ENCODE assay signal across 8 mouse cellular contexts in genomic region chr12:111693341-111694270, GRCm38 (mm10). TPM values are rescaled to one million over a fixed set of nuclear protein-coding genes. Genes with fewer than 3 reads are reported as not detected.
A peak's percentile ranks its signal among the peaks of the same experiment; 100 is the strongest.
DNase-seq lines count a peak whose midpoint lies in the region; ATAC-seq and TF ChIP-seq lines count a peak whose summit lies in the region.

No protein-coding gene starts in this region.

- H3K36me3 ChIP-seq in heart, embryonic 13.5 days: no peaks in the 10 kb centered on the region
- H3K36me3 ChIP-seq in forebrain, embryonic 16.5 days (ENCODE audit: control insufficient read depth, insufficient read depth): no peaks in the 10 kb centered on the region
- H3K36me3 ChIP-seq in midbrain, embryonic 12.5 days: no peaks in the 10 kb centered on the region

- no peak overlapping the region for H3K4me3 ChIP-seq in heart, embryonic 13.5 days
- H3K4me3 ChIP-seq in cerebellum, adult 2 months (replicated peaks; ENCODE audit: insufficient read depth, low read depth, low read length): no peak overlapping the region
- H3K4me3 ChIP-seq in forebrain, embryonic 16.5 days (replicated peaks; ENCODE audit: low read length): no peak overlapping the region
- peak overlapping the region; percentile 13; the same call in 1 of the 2 replicates for H3K4me3 ChIP-seq in midbrain, embryonic 12.5 days

- peak overlapping the region; percentile 31 for H3K4me2 ChIP-seq in heart, embryonic 13.5 days
- H3K4me2 ChIP-seq in forebrain, embryonic 16.5 days (ENCODE audit: low read length): peak overlapping the region; percentile 43
- H3K4me2 ChIP-seq in midbrain, embryonic 12.5 days (replicated peaks): peak overlapping the region; percentile 48

- no peak for ATAC-seq in heart, embryonic 13.5 days (ENCODE audit: extremely low read depth, insufficient number of reproducible peaks, low FRiP score, low TSS enrichment)
- ATAC-seq in forebrain, embryonic 16.5 days: peak; percentile 86
- ATAC-seq in midbrain, embryonic 12.5 days (ENCODE audit: low FRiP score, low read depth): peak; percentile 88
- no peak for ATAC-seq in inflammation-experienced regulatory T-cells, adult 6 months

- no peaks in the 10 kb centered on the region for H3K9me3 ChIP-seq in heart, embryonic 13.5 days
- H3K9me3 ChIP-seq in forebrain, embryonic 16.5 days (ENCODE audit: control insufficient read depth, low read length): no peaks in the 10 kb centered on the region
- no peaks in the 10 kb centered on the region for H3K9me3 ChIP-seq in midbrain, embryonic 12.5 days

- TF ChIP-seq CTCF in cerebellum, adult 2 months (IDR thresholded peaks at IDR 0.05; ENCODE audit: borderline replicate concordance, insufficient read depth, low read depth, low read length): no peak

- no peak for DNase-seq in heart, postnatal 14 days
- peak; percentile 55 to 70 for DNase-seq in cerebellum, adult 2 months
- DNase-seq in layer of hippocampus, postnatal 10 days (ENCODE audit: low spot score in 2 of 2): peak; percentile 78 to 84
- DNase-seq in gastrocnemius, postnatal 10 days: no peak

- peaks cover 63% of the 10 kb centered on the region for H3K4me1 ChIP-seq in heart, embryonic 13.5 days
- H3K4me1 ChIP-seq in cerebellum, adult 2 months (ENCODE audit: control insufficient read depth, insufficient read depth, low read length): peaks cover 56% of the 10 kb centered on the region
- H3K4me1 ChIP-seq in forebrain, embryonic 16.5 days (replicated peaks; ENCODE audit: control insufficient read depth, insufficient read depth, low read length): peaks cover 40% of the 10 kb centered on the region
- peaks cover 65% of the 10 kb centered on the region for H3K4me1 ChIP-seq in midbrain, embryonic 12.5 days

- H3K9ac ChIP-seq in heart, embryonic 13.5 days: peak overlapping the region; percentile 67
- H3K9ac ChIP-seq in forebrain, embryonic 16.5 days (replicated peaks; ENCODE audit: low read depth, low read length): peak overlapping the region; percentile 45
- H3K9ac ChIP-seq in midbrain, embryonic 12.5 days (replicated peaks): peak overlapping the region; percentile 20

- WGBS in heart, embryonic 13.5 days: 53% methylated on average over 18 of the region's 18 CpGs
- WGBS in cerebellum, adult 2 months: 55% methylated on average over 18 of the region's 18 CpGs
- WGBS in forebrain, embryonic 16.5 days: 3% methylated on average over 18 of the region's 18 CpGs
- 7% methylated on average over 17 of the region's 18 CpGs for WGBS in midbrain, embryonic 12.5 days

- H3K27ac ChIP-seq in heart, embryonic 13.5 days (replicated peaks): peak overlapping the region; percentile 46
- H3K27ac ChIP-seq in cerebellum, adult 2 months (ENCODE audit: insufficient read depth, low read length): peak overlapping the region; percentile 57
- peak overlapping the region; percentile 91 for H3K27ac ChIP-seq in forebrain, embryonic 16.5 days (ENCODE audit: low read length)
- H3K27ac ChIP-seq in midbrain, embryonic 12.5 days (replicated peaks): peak overlapping the region; percentile 99

- TF ChIP-seq POLR2A in cerebellum, adult 2 months (IDR thresholded peaks at IDR 0.05; ENCODE audit: borderline replicate concordance, insufficient read depth, low read length): no peak

- intact Hi-C loops in heart, postnatal 14 days (cut with DNase I): no loop called here

- H3K27me3 ChIP-seq in heart, embryonic 13.5 days (replicated peaks): no peaks in the 10 kb centered on the region
- H3K27me3 ChIP-seq in cerebellum, adult 2 months (ENCODE audit: control insufficient read depth, insufficient read depth, low read length): no peaks in the 10 kb centered on the region
- no peaks in the 10 kb centered on the region for H3K27me3 ChIP-seq in forebrain, embryonic 16.5 days (replicated peaks; ENCODE audit: control insufficient read depth, insufficient read depth, low read length)
- no peaks in the 10 kb centered on the region for H3K27me3 ChIP-seq in midbrain, embryonic 12.5 days

RNA-seq across cellular contexts. Expression of gene Trmt61a, which starts 15.7 kb away (rescaled TPM):
- 7.8 and 8.3 TPM in 2 replicates for polyA plus RNA-seq in heart, embryonic 13.5 days (2015; fragmentation: Nextera tagmentation; extraction: Ambion mirVana)
- total RNA-seq in heart, postnatal 14 days (2021): 1 to 10 TPM; 3.3 to 4.7 TPM
- polyA plus RNA-seq in cerebellum, adult 2 months (2012; rRNA removed): 14.2 and 14.4 TPM in 2 replicates
- 9.8 and 12.6 TPM in 2 replicates for polyA plus RNA-seq in forebrain, embryonic 16.5 days (2015; fragmentation: Nextera tagmentation; extraction: Ambion mirVana)
- 10 to 100 TPM; 16.3 to 19.8 TPM for total RNA-seq in layer of hippocampus, postnatal 10 days (2021)
- 11.8 and 13.2 TPM in 2 replicates for polyA plus RNA-seq in midbrain, embryonic 12.5 days (2016; fragmentation: Nextera tagmentation; extraction: Ambion mirVana)
- total RNA-seq in gastrocnemius, postnatal 10 days (2021): 1 to 10 TPM; 3.8 to 5.4 TPM
- polyA plus RNA-seq in inflammation-experienced regulatory T-cells, adult 6 months (2017; shearing (Covaris generic)): 1 to 10 TPM; 3.2 to 4.4 (median 3.3) TPM

RNA-seq across cellular contexts. Expression of gene Bag5, which starts 19.5 kb away (rescaled TPM):
- polyA plus RNA-seq in heart, embryonic 13.5 days (2015; fragmentation: Nextera tagmentation; extraction: Ambion mirVana): 35.4 and 41.6 TPM in 2 replicates
- 10 to 100 TPM; 22.6 to 22.7 TPM for total RNA-seq in heart, postnatal 14 days (2021)
- 52.7 and 54.4 TPM in 2 replicates for polyA plus RNA-seq in cerebellum, adult 2 months (2012; rRNA removed)
- polyA plus RNA-seq in forebrain, embryonic 16.5 days (2015; fragmentation: Nextera tagmentation; extraction: Ambion mirVana): 70.8 and 71.5 TPM in 2 replicates
- total RNA-seq in layer of hippocampus, postnatal 10 days (2021): 10 to 100 TPM; 38.4 to 38.9 TPM
- 62.0 and 64.0 TPM in 2 replicates for polyA plus RNA-seq in midbrain, embryonic 12.5 days (2016; fragmentation: Nextera tagmentation; extraction: Ambion mirVana)
- total RNA-seq in gastrocnemius, postnatal 10 days (2021): 10 to 100 TPM; 17.5 to 21.1 TPM
- polyA plus RNA-seq in inflammation-experienced regulatory T-cells, adult 6 months (2017; shearing (Covaris generic)): 10 to 100 TPM; 22.0 to 40.1 (median 36.7) TPM

RNA-seq across cellular contexts. Expression of gene Apopt1, which starts 19.5 kb away (rescaled TPM):
- polyA plus RNA-seq in heart, embryonic 13.5 days (2015; fragmentation: Nextera tagmentation; extraction: Ambion mirVana): 41.0 and 45.5 TPM in 2 replicates
- 10 to 100 TPM; 36.9 to 37.0 TPM for total RNA-seq in heart, postnatal 14 days (2021)
- 46.8 and 49.8 TPM in 2 replicates for polyA plus RNA-seq in cerebellum, adult 2 months (2012; rRNA removed)
- 47.2 and 48.3 TPM in 2 replicates for polyA plus RNA-seq in forebrain, embryonic 16.5 days (2015; fragmentation: Nextera tagmentation; extraction: Ambion mirVana)
- total RNA-seq in layer of hippocampus, postnatal 10 days (2021): 10 to 100 TPM; 39.2 to 42.0 TPM
- polyA plus RNA-seq in midbrain, embryonic 12.5 days (2016; fragmentation: Nextera tagmentation; extraction: Ambion mirVana): 52.3 and 57.8 TPM in 2 replicates
- total RNA-seq in gastrocnemius, postnatal 10 days (2021): 10 to 100 TPM; 34.7 to 39.5 TPM
- 10 to 100 TPM; 55.8 to 85.0 (median 74.3) TPM for polyA plus RNA-seq in inflammation-experienced regulatory T-cells, adult 6 months (2017; shearing (Covaris generic))

RNA-seq across cellular contexts. Expression of gene Ckb, which starts 21.5 kb away (rescaled TPM):
- 279 and 320 TPM in 2 replicates for polyA plus RNA-seq in heart, embryonic 13.5 days (2015; fragmentation: Nextera tagmentation; extraction: Ambion mirVana)
- 100 to 1,000 TPM in 1 of 2 experiments, 10 to 100 TPM in 1; 98.4 to 117 TPM for total RNA-seq in heart, postnatal 14 days (2021)
- polyA plus RNA-seq in cerebellum, adult 2 months (2012; rRNA removed): 5,042 and 5,433 TPM in 2 replicates
- 1,407 and 1,413 TPM in 2 replicates for polyA plus RNA-seq in forebrain, embryonic 16.5 days (2015; fragmentation: Nextera tagmentation; extraction: Ambion mirVana)
- total RNA-seq in layer of hippocampus, postnatal 10 days (2021): 1,000 to 10,000 TPM in 1 of 2 experiments, 100 to 1,000 TPM in 1; 969 to 1,026 TPM
- polyA plus RNA-seq in midbrain, embryonic 12.5 days (2016; fragmentation: Nextera tagmentation; extraction: Ambion mirVana): 2,376 and 2,635 TPM in 2 replicates
- 10 to 100 TPM; 37.7 to 68.3 TPM for total RNA-seq in gastrocnemius, postnatal 10 days (2021)
- 10 to 100 TPM; 24.2 to 37.2 (median 31.8) TPM for polyA plus RNA-seq in inflammation-experienced regulatory T-cells, adult 6 months (2017; shearing (Covaris generic))

Comparison
In these comparisons a context has a peak if more than half of its experiments do, and no peak if none do; other contexts are left out.
1. ATAC-seq: peak in forebrain, embryonic 16.5 days (single experiment) and midbrain, embryonic 12.5 days (single experiment); none in heart, embryonic 13.5 days (single experiment) and inflammation-experienced regulatory T-cells, adult 6 months (single experiment).
2. H3K27ac ChIP-seq: peak in every context shown above with its lines; median percentile 99 in midbrain, embryonic 12.5 days; 91 in forebrain, embryonic 16.5 days; 57 in cerebellum, adult 2 months; 46 in heart, embryonic 13.5 days.
3. DNase-seq: peak in cerebellum, adult 2 months (2 of 2) and layer of hippocampus, postnatal 10 days (2 of 2); none in heart, postnatal 14 days (0 of 2) and gastrocnemius, postnatal 10 days (single experiment).
4. Peak in every context shown above with its lines, with median percentiles within 50 percentile points of each other: H3K4me2 ChIP-seq and H3K9ac ChIP-seq.